Mouse (Mus musculus) hindbrain, embryonic 11.5 days (tissue): ENCODE measurements around the gene Zfp706. TPM values are rescaled to one million over a fixed set of nuclear protein-coding genes. Genes with fewer than 3 reads are reported as not detected.

Source experiments
- ATAC-seq: fragments of 200-750 bp; cut with Nextera tagmentation; 2 replicates; pipeline ENCODE4 v1.8.0; 2017; ENCODE audit warnings: mild to moderate bottlenecking, moderate TSS enrichment, moderate library complexity; ENCODE audit not compliant: low FRiP score
- DNase-seq: peaks from one replicate; pipeline ENCODE4 v3.0.0-alpha.2; 2015; ENCODE audit warnings: low spot score
- H3K27ac ChIP-seq: fragments of 300-500 bp; sonication (generic); 2 replicates; pipeline ENCODE4 v1.5.1; 2014; ENCODE audit warnings: mild to moderate bottlenecking, low read depth, low read length
- H3K27me3 ChIP-seq: fragments of 300-500 bp; sonication (generic); 2 replicates; pipeline ENCODE4 v1.6.1; 2014; ENCODE audit warnings: mild to moderate bottlenecking, low read length, moderate library complexity, mixed read lengths; ENCODE audit not compliant: control insufficient read depth, insufficient read depth
- H3K36me3 ChIP-seq: fragments of 300-500 bp; sonication (generic); 2 replicates; pipeline ENCODE4 v1.6.1; 2014; ENCODE audit warnings: mild to moderate bottlenecking, low read length, moderate library complexity, mixed read lengths; ENCODE audit not compliant: control insufficient read depth, insufficient read depth
- H3K4me1 ChIP-seq: fragments of 300-500 bp; sonication (generic); replicated peaks from 2 replicates; pipeline ENCODE4 v1.6.1; 2014; ENCODE audit warnings: low read length, mixed read lengths; ENCODE audit not compliant: control insufficient read depth, insufficient read depth
- H3K4me2 ChIP-seq: fragments of 300-500 bp; sonication (generic); replicated peaks from 2 replicates; pipeline ENCODE4 v1.6.1; 2014; ENCODE audit warnings: mild to moderate bottlenecking, low read depth, low read length
- H3K4me3 ChIP-seq: fragments of 300-500 bp; sonication (generic); 2 replicates; pipeline ENCODE4 v1.5.1; 2014; ENCODE audit warnings: low read depth, low read length
- H3K9ac ChIP-seq: fragments of 300-500 bp; sonication (generic); 2 replicates; pipeline ENCODE4 v1.6.1; 2014; ENCODE audit warnings: low read depth, low read length
- H3K9me3 ChIP-seq: fragments of 300-500 bp; sonication (generic); 2 replicates; pipeline ENCODE4 v1.6.1; 2016; ENCODE audit warnings: low read length; ENCODE audit not compliant: control insufficient read depth
- WGBS: fragments of 180-500 bp; shearing (Covaris S2); extraction: QIAGEN DNeasy Blood & Tissue Kit; methylation state at CpG from one replicate; pipeline ENCODE4 v1.1.7; 2014; 5-methylcytosine and 5-hydroxymethylcytosine counted together
- polyA plus RNA-seq: library from polyadenylated mRNA; unstranded; fragments of >200 nt; fragmentation: Nextera tagmentation; extraction: Ambion mirVana; gene quantifications from 2 replicates; pipeline ENCODE4 v1.2.1, GENCODE M21; 2014

Gene Zfp706
- polyA plus RNA-seq = 360 and 376 TPM in 2 replicates

GRCm38 (mm10) chr15:37007233-37007958, at the start of gene Zfp706:
Zfp706 (minus strand) TSS chr15:37007773.
- ATAC-seq = peak; percentile 99
- under 1% methylated on average over 55 of the region's 79 CpGs for WGBS
- no peaks in the 10 kb centered on the region for H3K27me3 ChIP-seq
- peak within 1 kb of the TSS; percentile 67 for H3K4me2 ChIP-seq
- peaks cover 2% of the 10 kb centered on the region; the same call in 1 of the 2 replicates for H3K4me1 ChIP-seq
- H3K27ac ChIP-seq = peak within 1 kb of the TSS; percentile 96
- no peaks in the 10 kb centered on the region for H3K9me3 ChIP-seq
- H3K36me3 ChIP-seq = 0 out of 2 replicates have a peak, but pooled peaks cover under 1% of the 10 kb centered on the region
- DNase-seq = peak; percentile 99
- peak within 1 kb of the TSS; percentile 86 for H3K4me3 ChIP-seq
- peak within 1 kb of the TSS; percentile 96 for H3K9ac ChIP-seq

- Histone ChIP-seq H3K27me3 (no peaks in the 10 kb centered on the region), H3K9me3 (no peaks in the 10 kb centered on the region), H3K4me3 (no peak overlapping the region), H3K27ac (no peak overlapping the region), H3K4me1 (peaks cover 4% of the 10 kb centered on the region; the same call in 1 of the 2 replicates), H3K36me3 (no peaks in the 10 kb centered on the region), H3K4me2 (no peak overlapping the region), H3K9ac (no peak overlapping the region)
- ATAC-seq (no peak), DNase-seq (no peak)
- WGBS = 92% methylated on average over 5 of the region's 5 CpGs
These were observed 47.0 kb upstream of the Zfp706 start for GRCm38 (mm10) chr15:37054582-37054981.

GRCm38 (mm10) chr15:37053085-37053762, 45.7 kb upstream of the Zfp706 start:
- Histone ChIP-seq H3K9me3 (no peaks in the 10 kb centered on the region), H3K9ac (no peak overlapping the region), H3K4me1 (peaks cover 4% of the 10 kb centered on the region; the same call in 1 of the 2 replicates), H3K4me2 (no peak overlapping the region), H3K27me3 (no peaks in the 10 kb centered on the region), H3K4me3 (no peak overlapping the region), H3K36me3 (no peaks in the 10 kb centered on the region), H3K27ac (no peak overlapping the region)
- peak; percentile 72 for DNase-seq
- 56% methylated on average over 8 of the region's 8 CpGs for WGBS
- peak; percentile 91 for ATAC-seq

- DNase-seq = no peak
- no peak for ATAC-seq
- no peaks in the 10 kb centered on the region for H3K9me3 ChIP-seq
- H3K27me3 ChIP-seq = no peaks in the 10 kb centered on the region
- WGBS = 92% methylated on average over 4 of the region's 4 CpGs
- H3K27ac ChIP-seq = no peak overlapping the region
- H3K36me3 ChIP-seq = no peaks in the 10 kb centered on the region
- no peaks in the 10 kb centered on the region; the same call in 1 of the 2 replicates for H3K4me1 ChIP-seq
- H3K9ac ChIP-seq = no peak overlapping the region
- H3K4me3 ChIP-seq = no peak overlapping the region
- no peak overlapping the region for H3K4me2 ChIP-seq
These were observed 39.8 kb upstream of the Zfp706 start for GRCm38 (mm10) chr15:37047403-37047802.

DNA sequence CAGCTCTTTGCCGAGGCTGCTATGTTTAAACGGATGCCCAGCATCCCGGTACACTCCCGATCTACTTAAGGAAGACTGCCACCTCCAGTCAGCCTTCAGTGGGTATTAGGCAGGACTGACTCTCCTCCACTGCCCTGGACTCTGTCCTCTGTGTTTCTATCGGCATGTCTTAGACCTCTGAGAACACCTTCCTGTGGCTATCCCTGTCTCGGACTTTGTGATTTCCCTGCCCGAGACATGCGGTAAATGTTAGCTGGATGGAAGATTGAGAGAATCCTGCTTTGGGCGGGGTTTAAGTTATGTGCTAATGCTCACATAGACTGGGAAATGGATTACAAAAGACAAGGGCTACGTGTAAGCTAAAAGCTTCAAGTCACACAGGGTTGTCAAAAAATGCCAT, 39.0 kb upstream of the Zfp706 start:
- Histone ChIP-seq H3K4me2 (no peak overlapping the region), H3K9me3 (no peaks in the 10 kb centered on the region), H3K36me3 (no peaks in the 10 kb centered on the region), H3K4me1 (no peaks in the 10 kb centered on the region; the same call in 1 of the 2 replicates), H3K27me3 (no peaks in the 10 kb centered on the region), H3K4me3 (no peak overlapping the region), H3K9ac (no peak overlapping the region), H3K27ac (no peak overlapping the region)
- ATAC-seq = no peak
- WGBS = 95% methylated on average over 10 of the region's 10 CpGs
- no peak for DNase-seq

- WGBS = 78% methylated on average over 7 of the region's 7 CpGs
- no peaks in the 10 kb centered on the region; the same call in 1 of the 2 replicates for H3K4me1 ChIP-seq
- ATAC-seq (no peak), DNase-seq (no peak)
- no peaks in the 10 kb centered on the region for H3K36me3 ChIP-seq
- H3K27me3 ChIP-seq = no peaks in the 10 kb centered on the region
- H3K9ac ChIP-seq = no peak overlapping the region
- no peaks in the 10 kb centered on the region for H3K9me3 ChIP-seq
- no peak overlapping the region for H3K4me3 ChIP-seq
- no peak overlapping the region for H3K27ac ChIP-seq
- no peak overlapping the region for H3K4me2 ChIP-seq
These were observed 38.6 kb upstream of the Zfp706 start for GRCm38 (mm10) chr15:37046131-37046530.

GRCm38 (mm10) chr15:37045456-37045855, 37.9 kb upstream of the Zfp706 start:
- no peaks in the 10 kb centered on the region for H3K27me3 ChIP-seq
- no peaks in the 10 kb centered on the region; the same call in 1 of the 2 replicates for H3K4me1 ChIP-seq
- 84% methylated on average over 12 of the region's 12 CpGs for WGBS
- no peak overlapping the region for H3K27ac ChIP-seq
- no peak overlapping the region for H3K9ac ChIP-seq
- DNase-seq (no peak), ATAC-seq (no peak)
- H3K4me2 ChIP-seq = no peak overlapping the region
- H3K4me3 ChIP-seq = no peak overlapping the region
- no peaks in the 10 kb centered on the region for H3K36me3 ChIP-seq
- H3K9me3 ChIP-seq = no peaks in the 10 kb centered on the region

DNA sequence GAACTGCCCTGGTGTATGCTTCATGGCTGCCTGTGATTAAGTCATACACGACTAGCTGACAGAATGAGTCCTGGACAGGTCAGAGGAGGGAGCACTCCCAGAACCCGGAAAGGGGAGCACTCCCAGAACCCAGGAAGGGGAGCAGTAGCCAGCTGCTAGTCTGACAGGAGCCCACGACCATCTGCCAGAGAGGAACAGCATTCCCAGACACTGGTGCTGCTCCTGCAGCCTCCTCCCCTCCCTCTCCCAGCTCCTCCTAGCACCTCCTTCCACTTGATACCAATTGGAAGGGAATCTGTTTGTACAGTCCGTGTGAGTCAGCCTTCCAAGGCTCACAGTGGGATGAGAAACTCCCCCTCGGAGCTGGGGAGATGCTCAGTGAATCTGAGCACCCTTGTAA, 35.0 kb upstream of the Zfp706 start:
- ATAC-seq = no peak

More for the DNA sequence above, 35.0 kb upstream of the Zfp706 start:
- no peaks in the 10 kb centered on the region for H3K9me3 ChIP-seq
- H3K9ac ChIP-seq = no peak overlapping the region
- no peak overlapping the region for H3K27ac ChIP-seq
- no peak overlapping the region for H3K4me3 ChIP-seq
- no peak overlapping the region for H3K4me2 ChIP-seq
- DNase-seq = no peak
- no peaks in the 10 kb centered on the region for H3K36me3 ChIP-seq
- 50% methylated on average over 5 of the region's 5 CpGs for WGBS
- no peaks in the 10 kb centered on the region; the same call in 1 of the 2 replicates for H3K4me1 ChIP-seq
- no peaks in the 10 kb centered on the region for H3K27me3 ChIP-seq
